Mouse (Mus musculus): ENCODE data around the gene Gm45337.
"Not testable (repeated sequence)": the region's sequence is repeated elsewhere in the genome, so short reads cannot be mapped to it uniquely, and the experiment has no call there.

Gm45337 gene

GRCm38 (mm10) chr7:142144507-142144906 lies at the start of gene Gm45337:
Gm45337 (minus strand) TSS chr7:142144607.
- DNase-seq, result no peak

- DNase-seq, result no peak
These were observed 45.9 kb upstream of the Gm45337 start, which contains the start of gene Gm10153 for GRCm38 (mm10) chr7:142190289-142190688. Gm10153 (minus strand) TSS chr7:142190389.

- no peak for DNase-seq
These were observed 43.7 kb upstream of the Gm45337 start for GRCm38 (mm10) chr7:142188156-142188555.

- no peak for DNase-seq
These were observed 36.6 kb upstream of the Gm45337 start for GRCm38 (mm10) chr7:142181021-142181420.

- no peak for DNase-seq
These were observed 34.3 kb upstream of the Gm45337 start for GRCm38 (mm10) chr7:142178685-142179084.

GRCm38 (mm10) chr7:142175905-142176304 lies 31.5 kb upstream of the Gm45337 start, which contains the start of gene Krtap5-2:
Krtap5-2 (minus strand) TSS chr7:142176005.
- not testable (repeated sequence) for DNase-seq

GRCm38 (mm10) chr7:142169836-142170235 lies 25.4 kb upstream of the Gm45337 start:
- DNase-seq, result peak; percentile 13

GRCm38 (mm10) chr7:142165639-142166038 lies 21.2 kb upstream of the Gm45337 start, which contains the start of gene Gm4553:
Gm4553 (minus strand) TSS chr7:142165739.
- not testable (repeated sequence) for DNase-seq

- no peak for DNase-seq
These were observed 15.0 kb upstream of the Gm45337 start for GRCm38 (mm10) chr7:142159366-142159765.

- DNase-seq, result not testable (repeated sequence)
These were observed 12.6 kb upstream of the Gm45337 start, which contains the start of gene Gm29735 for GRCm38 (mm10) chr7:142157013-142157412. Gm29735 (minus strand) TSS chr7:142157113.

- DNase-seq, result no peak
These were observed 10.9 kb upstream of the Gm45337 start for GRCm38 (mm10) chr7:142155308-142155707.

GRCm38 (mm10) chr7:142152191-142152590 lies 7.8 kb upstream of the Gm45337 start:
- DNase-seq, result no peak

- no peak for DNase-seq
These were observed 4.2 kb upstream of the Gm45337 start for GRCm38 (mm10) chr7:142148633-142149032.

- peak; percentile 80 for DNase-seq
These were observed 1.6 kb upstream of the Gm45337 start for GRCm38 (mm10) chr7:142146033-142146432.

GRCm38 (mm10) chr7:142145413-142145940 lies 1.1 kb upstream of the Gm45337 start:
- DNase-seq, result no peak

- DNase-seq, result not testable (repeated sequence)
These were observed 849 bp downstream of the Gm45337 start for GRCm38 (mm10) chr7:142143506-142144010.

GRCm38 (mm10) chr7:142140696-142141095 lies 3.7 kb downstream of the Gm45337 start:
- DNase-seq, result no peak

GRCm38 (mm10) chr7:142135934-142136333 lies 8.5 kb downstream of the Gm45337 start, which contains the start of gene Gm39115:
Gm39115 (minus strand) TSS chr7:142136034.
- not testable (repeated sequence) for DNase-seq

GRCm38 (mm10) chr7:142134206-142134995 lies 10.0 kb downstream of the Gm45337 start:
- no peak for DNase-seq

- no peak for DNase-seq
These were observed 15.6 kb downstream of the Gm45337 start for GRCm38 (mm10) chr7:142128843-142129242.

- not testable (repeated sequence) for DNase-seq
These were observed 23.8 kb downstream of the Gm45337 start, which contains the start of gene Gm45618 for GRCm38 (mm10) chr7:142120629-142121028. Gm45618 (minus strand) TSS chr7:142120729.

GRCm38 (mm10) chr7:142119632-142120031 lies 24.8 kb downstream of the Gm45337 start:
- peak; percentile 8 for DNase-seq

GRCm38 (mm10) chr7:142104747-142105146 lies 39.7 kb downstream of the Gm45337 start:
- DNase-seq, result no peak

GRCm38 (mm10) chr7:142097776-142098175 lies 46.6 kb downstream of the Gm45337 start:
- peak; percentile 91 for DNase-seq
